Mouse (Mus musculus) urinary bladder, postnatal 4 days (tissue): ENCODE measurements at regions not wholly inside any gene's neighbourhood (a gene's known extent, or its start where the extent isn't known, plus 50 kb on each side); places are given as distances from the start of the nearest gene placed in this dataset.

Experiments used
- DNase-seq, 2 experiments: peaks; one replicate each; pipeline ENCODE4 v3.0.0; 2021 to 2022; ENCODE audit warnings: low spot score in 2 of 2

GRCm38 (mm10) chr15:25468478-25468877 lies 54.9 kb upstream of the Basp1 start:
- DNase-seq: no peak

- no peak for DNase-seq
Measured at GRCm38 (mm10) chr15:25469185-25469845, 55.8 kb upstream of the Basp1 start.

- no peak for DNase-seq
Measured at GRCm38 (mm10) chr15:25471331-25471730, 57.8 kb upstream of the Basp1 start.

- no peak for DNase-seq
Measured at GRCm38 (mm10) chr15:25473201-25473710, 59.7 kb upstream of the Basp1 start.

- no peak for DNase-seq
Measured at GRCm38 (mm10) chr15:25474096-25474495, 60.5 kb upstream of the Basp1 start.

GRCm38 (mm10) chr15:25482586-25482985 lies 69.0 kb upstream of the Basp1 start:
- DNase-seq: no peak

GRCm38 (mm10) chr15:25485372-25485771 lies 71.8 kb upstream of the Basp1 start:
- no peak for DNase-seq

GRCm38 (mm10) chr15:25486158-25486557 lies 72.6 kb upstream of the Basp1 start:
- no peak for DNase-seq

- DNase-seq: no peak
Measured at GRCm38 (mm10) chr15:25489804-25490203, 76.2 kb upstream of the Basp1 start.

- DNase-seq: no peak
Measured at GRCm38 (mm10) chr15:25492161-25492746, 78.7 kb upstream of the Basp1 start.

- DNase-seq: no peak
Measured at GRCm38 (mm10) chr15:25494687-25495299, 81.2 kb upstream of the Basp1 start.

GRCm38 (mm10) chr15:25495926-25496644 lies 82.5 kb upstream of the Basp1 start:
- no peak for DNase-seq

- DNase-seq: no peak
Measured at GRCm38 (mm10) chr15:25497743-25498142, 84.2 kb upstream of the Basp1 start.

GRCm38 (mm10) chr15:25498422-25498821 lies 84.9 kb upstream of the Basp1 start:
- DNase-seq: no peak

- DNase-seq: no peak
Measured at GRCm38 (mm10) chr15:25502513-25502912, 88.9 kb upstream of the Basp1 start.

GRCm38 (mm10) chr15:25503104-25503503 lies 89.5 kb upstream of the Basp1 start:
- no peak for DNase-seq

- DNase-seq: no peak
Measured at GRCm38 (mm10) chr15:25509139-25509538, 95.6 kb upstream of the Basp1 start.

GRCm38 (mm10) chr15:25509584-25509983 lies 96.0 kb upstream of the Basp1 start:
- no peak for DNase-seq

- DNase-seq: no peak
Measured at GRCm38 (mm10) chr15:25510060-25510492, 96.5 kb upstream of the Basp1 start.

- no peak for DNase-seq
Measured at GRCm38 (mm10) chr15:25518025-25518928, 104.0 kb upstream of the Myo10 start.

GRCm38 (mm10) chr15:25524189-25524588 lies 98.1 kb upstream of the Myo10 start:
- DNase-seq: no peak
